Mouse (Mus musculus) G1E (cell line): ENCODE data around the gene Wbp1. TPM values are rescaled to one million over a fixed set of nuclear protein-coding genes. Genes with fewer than 3 reads are reported as not detected.

ENCODE experiments used
- ATAC-seq: 2 replicates; pipeline ENCODE4 v1.8.0; 2016; ENCODE audit warnings: mild to moderate bottlenecking; ENCODE audit not compliant: insufficient number of reproducible peaks, poor library complexity, low FRiP score, severe bottlenecking; ENCODE audit errors: extremely low read depth
- DNase-seq: peaks from one replicate; pipeline ENCODE4 v3.0.0; 2012; ENCODE audit warnings: low spot score
- H3K27me3 ChIP-seq: 2 replicates; pipeline ENCODE4 v1.6.1; 2012; ENCODE audit warnings: mild to moderate bottlenecking, low read length, inconsistent platforms; ENCODE audit not compliant: insufficient read depth
- H3K36me3 ChIP-seq: replicated peaks from 2 replicates; pipeline ENCODE3; 2012; ENCODE audit warnings: mild to moderate bottlenecking, inconsistent platforms
- H3K4me1 ChIP-seq: 2 replicates; pipeline ENCODE4 v1.6.1; 2012; ENCODE audit warnings: low read depth, low read length, inconsistent platforms, mixed read lengths; ENCODE audit not compliant: insufficient read depth
- H3K4me3 ChIP-seq: 2 replicates; pipeline ENCODE4 v1.5.1; 2012; ENCODE audit warnings: low read depth, mild to moderate bottlenecking, inconsistent platforms, low read length, moderate library complexity, mixed read lengths
- H3K9me3 ChIP-seq: replicated peaks from 2 replicates; pipeline ENCODE4 v1.6.1; 2012; ENCODE audit warnings: inconsistent platforms
- CTCF ChIP-seq: IDR thresholded peaks from 2 replicates; pipeline ENCODE4 v1.5.1; 2012; ENCODE audit warnings: low read depth, low read length, inconsistent platforms, mixed read lengths
- GATA1 ChIP-seq: IDR thresholded peaks from 2 replicates; pipeline ENCODE4 v1.6.1; 2012; ENCODE audit warnings: borderline replicate concordance, low read length, inconsistent platforms, mixed read lengths
- GATA2 ChIP-seq: IDR thresholded peaks from 2 replicates; pipeline ENCODE4 v1.6.1; 2012; ENCODE audit warnings: low read depth, low read length, inconsistent platforms, borderline replicate concordance
- POLR2AphosphoS5 ChIP-seq: IDR thresholded peaks from 2 replicates; pipeline ENCODE4 v1.6.1; 2012; ENCODE audit warnings: low read depth, low read length, inconsistent platforms; ENCODE audit not compliant: insufficient replicate concordance
- TAL1 ChIP-seq: conservative IDR thresholded peaks from 2 replicates; pipeline ENCODE4 v1.6.1; 2012; ENCODE audit warnings: low read depth, low read length, inconsistent platforms, mixed read lengths
- polyA plus RNA-seq: library from polyadenylated mRNA; stranded (reverse); fragments of >175 nt; gene quantifications from 2 replicates; pipeline ENCODE4 v1.2.3, GENCODE M21; 2012
- total RNA-seq, 2 experiments: library from RNA; stranded (forward) in 1 of 2; stranded (reverse) in 1 of 2; fragments of 200-1000 nt in 1 of 2; fragments of >200 nt in 1 of 2; fragmentation: Nextera tagmentation in 1 of 2; gene quantifications; 2 replicates each; pipeline ENCODE4 v1.2.3; 2014 to 2017

Wbp1 gene
- total and polyA plus RNA-seq, 3 experiments: 47.9 to 94.7 (median 49.1) TPM

DNA sequence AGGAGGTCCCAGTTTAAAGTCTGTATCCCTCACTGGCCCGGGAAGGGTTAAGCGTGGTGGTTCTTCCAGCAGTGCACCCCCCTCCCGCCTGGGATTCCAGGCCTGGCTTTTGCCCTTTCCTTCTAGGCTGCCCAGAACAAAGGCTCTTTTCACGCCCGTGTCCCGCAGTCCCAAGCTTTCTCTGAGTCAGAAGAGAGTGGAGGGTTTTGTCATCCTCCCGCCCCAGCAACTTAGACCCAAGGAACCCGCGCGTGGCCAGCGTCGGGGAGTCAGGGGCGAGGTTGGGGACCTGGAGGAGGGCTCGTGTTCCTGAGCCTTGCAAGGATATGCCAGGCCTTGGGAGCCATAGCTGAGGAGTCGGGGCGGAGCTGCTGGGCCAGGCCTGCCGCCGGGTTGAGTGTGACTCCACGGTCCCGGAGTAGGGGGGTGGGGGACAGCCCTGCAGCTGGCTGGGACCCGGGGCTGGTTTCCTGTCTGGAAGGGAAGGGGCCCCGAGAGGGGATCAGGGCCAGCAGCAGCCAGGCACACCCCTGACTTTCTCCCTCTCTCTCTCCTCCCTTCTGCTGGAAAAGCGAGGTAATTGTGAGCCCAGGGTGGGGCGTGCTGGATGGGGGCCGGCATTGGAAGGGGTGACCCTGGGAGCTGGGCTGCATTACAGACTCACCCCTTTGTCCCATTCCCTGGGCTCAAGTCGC, 15.7 kb upstream of the Wbp1 start:
- Histone ChIP-seq H3K4me3 (peak overlapping the region; percentile 74), H3K4me1 (peaks cover 46% of the 10 kb centered on the region), H3K27me3 (peaks cover 3% of the 10 kb centered on the region; the same call in 1 of the 2 replicates), H3K36me3 (peaks cover 12% of the 10 kb centered on the region), H3K9me3 (no peaks in the 10 kb centered on the region)
- peak; percentile 74 for DNase-seq
- TF ChIP-seq POLR2AphosphoS5 (no peak), TAL1 (no peak), GATA1 (no peak), CTCF (no peak), GATA2 (no peak)
- ATAC-seq: peak; percentile 51

DNA sequence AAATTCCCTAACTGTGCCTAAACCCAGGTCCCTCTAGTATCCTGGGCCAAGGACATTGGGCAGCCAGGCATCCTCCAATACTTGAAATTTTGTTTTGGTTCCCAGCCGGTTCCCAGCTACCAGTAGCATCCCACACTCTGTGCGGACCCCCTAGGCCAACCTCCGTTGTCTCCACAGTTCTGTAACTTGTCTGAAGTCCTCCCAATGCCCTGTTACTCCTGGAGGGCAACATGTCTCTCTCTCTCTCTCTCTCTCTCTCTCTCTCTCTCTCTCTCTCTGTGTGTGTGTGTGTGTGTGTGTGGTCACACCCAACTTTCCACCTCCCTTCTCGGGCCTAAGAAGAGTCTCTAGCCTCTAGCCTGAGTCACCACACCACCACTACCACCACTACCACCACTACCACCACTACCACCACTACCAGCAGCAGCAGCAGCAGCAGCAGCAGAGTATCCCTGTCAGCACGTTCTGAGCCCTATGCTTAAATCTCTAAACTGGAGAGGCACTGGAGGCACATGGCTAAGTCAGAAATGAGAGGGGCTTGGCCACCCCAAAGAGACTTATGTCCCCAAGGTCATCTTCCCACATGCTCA, 15.0 kb upstream of the Wbp1 start:
- ATAC-seq (no peak), DNase-seq (no peak)
- Histone ChIP-seq H3K27me3 (peaks cover 3% of the 10 kb centered on the region; the same call in 1 of the 2 replicates), H3K36me3 (peaks cover 12% of the 10 kb centered on the region), H3K4me3 (peak overlapping the region; percentile 74), H3K9me3 (no peaks in the 10 kb centered on the region), H3K4me1 (peaks cover 51% of the 10 kb centered on the region)
- TF ChIP-seq GATA1 (no peak), TAL1 (no peak), CTCF (no peak), POLR2AphosphoS5 (no peak)

DNA sequence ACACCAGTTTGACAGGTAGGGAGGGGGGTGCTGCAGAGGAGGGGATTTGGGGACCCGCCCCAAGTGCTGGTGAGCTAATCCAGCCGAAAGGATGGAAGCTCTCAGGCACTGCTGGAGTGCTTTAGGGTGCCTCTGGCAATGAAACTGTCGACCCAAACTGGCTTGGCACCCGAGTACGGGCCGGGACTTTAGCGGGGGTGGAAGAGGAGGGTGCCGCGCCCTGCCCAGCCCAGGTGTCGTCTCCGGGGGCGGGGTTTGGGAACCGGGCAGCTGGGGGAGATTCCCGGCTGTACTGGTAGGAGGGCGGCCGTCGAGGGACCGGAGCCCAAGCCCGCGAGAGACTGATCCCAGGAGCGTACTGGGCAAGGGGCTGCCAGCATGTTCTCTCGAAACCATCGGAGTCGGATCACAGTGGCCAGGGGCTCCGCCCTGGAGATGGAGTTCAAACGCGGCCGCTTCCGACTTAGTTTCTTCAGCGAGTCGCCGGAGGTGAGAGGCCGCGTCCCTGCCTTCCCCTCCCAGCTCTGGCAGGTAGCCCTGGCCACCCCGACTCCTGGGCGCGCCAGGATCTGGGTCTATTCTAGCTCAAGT, 14.3 kb upstream of the Wbp1 start:
- ATAC-seq (no peak), DNase-seq (no peak)
- H3K4me3 ChIP-seq: no peak overlapping the region
- H3K9me3 ChIP-seq: no peaks in the 10 kb centered on the region
- H3K36me3 ChIP-seq: peaks cover 12% of the 10 kb centered on the region
- TF ChIP-seq POLR2AphosphoS5 (no peak), TAL1 (no peak), CTCF (no peak), GATA2 (no peak), GATA1 (no peak)
- peaks cover 3% of the 10 kb centered on the region; the same call in 1 of the 2 replicates for H3K27me3 ChIP-seq
- H3K4me1 ChIP-seq: peaks cover 55% of the 10 kb centered on the region

GRCm38 (mm10) chr6:83134951-83135513, 13.7 kb upstream of the Wbp1 start, which contains the start of gene Rtkn:
TSS of gene Rtkn (plus strand) at chr6:83135463.
- DNase-seq (no peak), ATAC-seq (no peak)
- Histone ChIP-seq H3K36me3 (peaks cover 12% of the 10 kb centered on the region), H3K9me3 (no peaks in the 10 kb centered on the region), H3K4me1 (peaks cover 55% of the 10 kb centered on the region), H3K27me3 (peaks cover 2% of the 10 kb centered on the region; the same call in 1 of the 2 replicates), H3K4me3 (0 out of 2 replicates have a peak within 1 kb of the TSS, but pooled peaks have one; percentile 74)
- TF ChIP-seq POLR2AphosphoS5: no peak

DNA sequence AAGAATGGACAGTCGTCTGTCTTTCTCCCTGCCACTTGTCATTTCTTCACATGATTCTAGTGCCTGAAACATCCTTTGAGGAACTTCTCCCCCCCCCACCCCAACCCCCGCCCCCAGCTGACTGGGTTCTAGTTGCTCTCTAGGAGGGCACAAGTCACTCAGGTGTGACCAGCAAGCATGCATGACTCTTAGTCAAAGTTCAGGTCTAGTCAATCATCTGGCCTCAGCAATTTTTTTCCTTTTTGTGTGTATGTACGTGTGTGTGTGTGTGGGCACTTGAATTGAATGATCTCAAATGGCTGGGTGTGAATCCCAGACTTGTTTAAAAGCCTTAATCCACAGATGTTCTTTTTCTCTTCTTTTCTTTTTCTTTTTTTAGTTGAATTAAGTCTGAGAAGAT, 12.9 kb upstream of the Wbp1 start:
- H3K9me3 ChIP-seq: no peaks in the 10 kb centered on the region
- H3K36me3 ChIP-seq: peaks cover 10% of the 10 kb centered on the region
- DNase-seq (no peak), ATAC-seq (no peak)
- peaks cover 55% of the 10 kb centered on the region for H3K4me1 ChIP-seq
- H3K27me3 ChIP-seq: no peaks in the 10 kb centered on the region; the same call in 1 of the 2 replicates
- H3K4me3 ChIP-seq: no peak overlapping the region
- TF ChIP-seq CTCF (no peak), POLR2AphosphoS5 (no peak), GATA1 (no peak), TAL1 (no peak), GATA2 (no peak)

- DNase-seq (no peak), ATAC-seq (no peak)
- Histone ChIP-seq H3K27me3 (no peaks in the 10 kb centered on the region; the same call in 1 of the 2 replicates), H3K9me3 (no peaks in the 10 kb centered on the region), H3K4me3 (no peak overlapping the region), H3K4me1 (peaks cover 40% of the 10 kb centered on the region), H3K36me3 (peaks cover 10% of the 10 kb centered on the region)
- no peak for TF ChIP-seq TAL1
- TF ChIP-seq GATA2: no peak
- no peak for TF ChIP-seq CTCF
- no peak for TF ChIP-seq GATA1
- TF ChIP-seq POLR2AphosphoS5: no peak
Measured at GRCm38 (mm10) chr6:83132176-83132919, 11.0 kb upstream of the Wbp1 start.
